Mouse (Mus musculus): ENCODE results near the gene Izumo4. TPM values are rescaled to one million over a fixed set of nuclear protein-coding genes. Genes with fewer than 3 reads are reported as not detected.

Izumo4 gene
- total RNA-seq, 4 experiments from 2014 or later: 56.6 to 73.2 (median 69.8) TPM

DNA sequence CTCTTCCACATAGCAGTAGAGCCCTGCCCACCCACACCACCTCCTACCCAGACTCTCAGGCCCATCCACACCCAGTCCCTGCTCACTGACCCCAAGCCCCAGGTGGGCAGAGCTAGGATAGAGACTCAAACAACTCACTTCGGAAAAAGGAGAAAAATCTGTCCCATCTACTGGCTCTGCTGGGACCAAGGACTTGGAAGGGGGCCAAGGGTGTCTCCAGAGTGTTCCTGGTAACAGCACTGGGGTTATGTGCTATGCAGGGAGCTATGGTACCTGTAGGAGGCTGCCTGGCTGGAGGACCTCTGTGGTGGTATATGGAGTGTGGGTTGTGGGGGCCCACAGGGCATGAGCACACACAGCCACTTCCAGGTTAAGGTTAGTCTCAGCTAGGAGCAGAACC lies 15.3 kb downstream of the Izumo4 start:
- no peak for DNase-seq (ENCODE audit: low spot score in 2 of 2)

GRCm38 (mm10) chr10:80727369-80728127 lies 25.6 kb downstream of the Izumo4 start:
- DNase-seq (ENCODE audit: low spot score in 2 of 2): no peak

GRCm38 (mm10) chr10:80732611-80733101 lies 30.7 kb downstream of the Izumo4 start:
- DNase-seq (ENCODE audit: low spot score in 2 of 2): no peak

- no peak for DNase-seq (ENCODE audit: low spot score in 2 of 2)
Measured at GRCm38 (mm10) chr10:80736731-80737130, 34.7 kb downstream of the Izumo4 start.

DNA sequence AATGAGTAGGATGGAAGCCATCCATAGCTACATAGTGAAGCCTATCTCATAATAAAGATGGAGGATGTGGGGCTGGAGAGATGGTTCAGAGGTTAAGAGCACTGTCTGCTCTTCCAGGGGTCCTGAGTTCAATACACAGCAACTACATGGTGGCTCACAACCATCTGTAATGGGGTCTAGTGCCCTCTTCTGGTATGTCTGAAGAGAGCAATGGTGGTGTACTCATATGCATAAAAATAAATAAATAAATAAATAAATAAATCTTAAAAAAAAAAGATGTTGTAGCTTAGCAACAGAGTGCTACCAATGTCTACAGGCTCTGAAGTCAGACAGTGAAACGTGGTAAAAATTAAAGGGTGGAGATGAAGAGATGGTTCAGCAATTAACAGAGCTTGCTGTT lies 36.7 kb downstream of the Izumo4 start:
- DNase-seq (ENCODE audit: low spot score in 2 of 2): no peak

GRCm38 (mm10) chr10:80741146-80741545 lies 39.2 kb downstream of the Izumo4 start:
- DNase-seq (ENCODE audit: low spot score in 2 of 2): no peak

- no peak for DNase-seq (ENCODE audit: low spot score in 2 of 2)
Measured at GRCm38 (mm10) chr10:80741634-80742179, 39.7 kb downstream of the Izumo4 start.

GRCm38 (mm10) chr10:80742180-80742978 lies 40.4 kb downstream of the Izumo4 start, which contains the start of gene Ap3d1:
Gene Ap3d1 (minus strand): TSS chr10:80742264.
- DNase-seq (ENCODE audit: low spot score in 2 of 2): peak; percentile 97 to 99

DNA sequence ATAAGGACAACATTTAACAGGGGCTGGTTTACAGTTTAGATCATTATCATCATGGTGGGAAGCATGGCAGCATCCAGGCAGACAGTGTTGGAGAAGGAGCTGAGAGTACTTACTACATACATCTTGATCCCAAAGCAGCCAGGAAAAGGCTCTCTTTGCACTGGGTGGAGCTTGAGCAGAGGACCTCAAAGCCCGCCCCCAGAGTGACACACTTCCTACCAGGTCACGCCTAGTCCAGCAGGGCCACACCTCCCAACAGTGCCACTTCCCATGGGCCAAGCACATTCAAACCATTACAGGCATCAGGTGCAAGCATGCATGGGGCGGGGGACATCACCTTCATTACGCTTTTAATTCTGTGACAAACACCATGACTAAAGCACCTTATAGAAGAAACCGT lies 42.3 kb downstream of the Izumo4 start:
- no peak for DNase-seq (ENCODE audit: low spot score in 2 of 2)

DNA sequence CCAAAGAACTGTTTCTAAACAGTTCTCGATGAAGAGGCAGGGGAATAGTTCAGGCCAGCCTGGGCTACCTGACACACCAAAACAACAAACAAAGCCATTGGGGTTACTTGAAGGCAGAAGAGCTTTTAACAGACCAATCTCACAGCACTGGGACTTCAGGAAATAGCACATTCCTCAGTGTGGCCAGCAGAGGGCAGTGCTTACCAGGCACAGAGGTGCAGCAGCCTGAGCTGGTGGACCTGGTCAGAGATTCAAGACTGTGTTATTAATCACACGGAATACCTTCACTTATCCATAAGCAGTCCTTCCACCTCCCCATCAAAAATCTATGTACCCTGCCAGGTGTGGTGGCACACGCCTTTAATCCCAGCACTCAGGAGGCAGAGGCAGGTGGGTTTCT lies 45.4 kb downstream of the Izumo4 start:
- DNase-seq (ENCODE audit: low spot score in 2 of 2): peak; percentile 58 to 76

DNA sequence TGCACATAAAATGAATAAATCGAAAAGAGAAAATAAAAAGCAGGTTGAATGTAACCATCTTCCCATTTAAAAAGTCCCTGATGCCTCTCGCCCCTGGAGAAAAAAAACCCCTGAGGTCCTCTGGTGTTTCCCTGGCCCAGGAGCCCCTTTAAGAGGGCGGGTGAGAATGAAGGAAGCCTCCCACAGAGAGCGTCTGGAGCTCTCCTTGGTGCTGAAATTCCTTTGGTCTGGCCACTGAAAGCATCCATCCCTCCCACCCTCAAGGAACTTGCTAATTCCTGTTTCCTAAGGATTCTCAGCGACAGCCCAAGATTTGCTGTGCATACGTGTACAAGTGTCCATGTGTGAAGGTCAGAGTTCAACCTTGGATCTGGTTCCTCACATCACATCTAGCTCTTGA lies 46.6 kb downstream of the Izumo4 start:
- no peak for DNase-seq (ENCODE audit: low spot score in 2 of 2)

DNA sequence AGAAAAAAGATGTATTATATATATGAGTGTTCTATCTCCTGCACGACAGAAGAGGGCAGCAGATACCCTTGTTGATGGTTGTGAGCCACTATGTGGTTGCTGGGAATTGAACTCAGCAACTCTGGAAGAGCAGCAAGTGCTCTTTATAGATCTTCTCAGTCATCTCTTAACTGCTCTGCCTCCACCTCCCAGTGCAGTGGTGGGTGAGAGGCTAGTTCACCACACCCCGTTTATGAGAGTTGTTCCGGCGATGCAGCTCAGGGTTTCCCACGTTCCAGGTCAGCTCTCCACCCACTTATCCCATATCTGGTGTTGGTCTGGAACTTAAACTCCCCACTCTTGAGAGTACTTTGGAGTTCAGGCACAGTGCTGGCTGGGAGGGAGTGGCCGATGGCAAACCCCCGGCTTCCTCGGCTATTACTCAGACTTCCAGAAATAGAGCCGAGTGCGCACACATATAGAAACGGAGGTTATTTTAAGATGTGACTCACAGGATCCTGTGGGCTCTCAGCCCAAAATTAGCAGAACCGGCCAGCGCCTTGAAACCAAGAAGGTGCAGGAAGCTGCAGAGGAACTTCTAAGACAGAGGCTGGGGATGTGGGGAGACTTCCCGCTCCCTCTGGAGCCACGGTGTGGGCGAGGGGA lies 49.3 kb downstream of the Izumo4 start:
- DNase-seq (ENCODE audit: low spot score in 2 of 2): no peak

- no peak for DNase-seq (ENCODE audit: low spot score in 2 of 2)
Measured at GRCm38 (mm10) chr10:80752079-80752625, 50.2 kb downstream of the Izumo4 start.

DNA sequence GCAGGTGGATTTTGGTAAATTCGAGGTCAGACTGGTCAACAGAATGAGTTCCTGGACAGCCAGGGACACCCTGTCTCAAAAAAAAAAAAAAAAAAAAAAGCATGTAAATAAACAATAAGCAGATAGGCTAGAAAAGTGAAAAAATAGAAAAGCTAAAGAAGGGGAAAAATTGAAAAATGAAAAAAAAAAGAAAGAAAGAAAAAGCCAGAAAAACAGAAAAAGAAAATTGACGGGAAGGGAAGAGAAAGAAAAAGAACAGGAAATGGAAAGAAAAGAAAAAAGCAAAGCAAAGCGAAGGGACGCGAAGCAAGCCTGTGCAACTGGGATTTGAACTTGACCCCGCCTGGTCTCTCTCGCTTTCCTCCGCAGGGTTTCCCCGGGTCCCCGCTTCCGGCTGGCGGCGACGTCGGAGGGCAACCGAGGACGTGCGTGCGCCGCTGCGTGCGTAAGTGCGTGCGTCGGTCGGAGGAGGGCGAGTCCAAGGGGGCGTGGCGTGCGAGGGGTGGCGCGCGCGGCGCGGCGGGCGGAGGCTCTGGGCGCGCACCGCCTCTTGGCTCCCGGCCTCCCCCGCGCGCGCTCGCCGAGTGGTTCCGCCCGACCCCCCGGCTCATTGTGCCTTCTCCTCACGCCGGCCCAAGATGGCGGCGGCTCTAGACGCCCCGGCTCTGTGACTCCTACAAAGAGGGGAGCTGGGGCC lies 52.8 kb downstream of the Izumo4 start, which contains the start of gene Dot1l:
Dot1l (plus strand) TSS at position 613 of the 697 bp plus-strand sequence.
- DNase-seq (ENCODE audit: low spot score in 2 of 2): peak; percentile 93 to 97

Other genes starting within 250 kb of the Izumo4 start
- gene Onecut3, start 207.3 kb upstream of the Izumo4 start, total RNA-seq (2022): under 1 TPM in 1 of 4 experiments, not detected in 3; 0.06 TPM
- gene Atp8b3, start 163.1 kb upstream of the Izumo4 start, total RNA-seq (2022): 1 to 10 TPM in 1 of 4 experiments, under 1 TPM in 3; 0.11 to 1.2 (median 0.17) TPM
- 10 to 100 TPM; 45.3 to 53.2 (median 49.5) TPM for gene Rexo1, start 140.6 kb upstream of the Izumo4 start, total RNA-seq (2022)
- gene Klf16, start 124.9 kb upstream of the Izumo4 start, total RNA-seq (2022): 10 to 100 TPM; 47.5 to 51.9 (median 49.3) TPM
- 100 to 1,000 TPM; 144 to 155 (median 147) TPM for gene Abhd17a, start 111.8 kb upstream of the Izumo4 start, total RNA-seq (2022)
- 10 to 100 TPM; 39.3 to 58.6 (median 42.8) TPM for gene Scamp4, start 99.3 kb upstream of the Izumo4 start, total RNA-seq (2022)
- gene Adat3, start 99.3 kb upstream of the Izumo4 start, total RNA-seq (2022): 1 to 10 TPM; 2.0 to 5.0 (median 3.0) TPM
- gene Gm49322, start 96.2 kb upstream of the Izumo4 start, total RNA-seq (2022): 1 to 10 TPM; 3.0 to 5.4 (median 3.7) TPM
- 100 to 1,000 TPM; 190 to 230 (median 201) TPM for gene Csnk1g2, start 79.3 kb upstream of the Izumo4 start, total RNA-seq (2022)
- gene Btbd2, start 45.1 kb upstream of the Izumo4 start, total RNA-seq (2022): 100 to 1,000 TPM in 2 of 4 experiments, 10 to 100 TPM in 2; 92.1 to 103 (median 97.9) TPM
- 10 to 100 TPM; 41.9 to 50.0 (median 45.1) TPM for gene Mknk2, start 24.1 kb upstream of the Izumo4 start, total RNA-seq (2022)
- 10 to 100 TPM; 13.8 to 18.0 (median 15.0) TPM for gene Mob3a, start 207 bp upstream of the Izumo4 start, total RNA-seq (2022)
- 100 to 1,000 TPM; 136 to 163 (median 147) TPM for gene Ap3d1, start 40.1 kb downstream of the Izumo4 start, total RNA-seq (2022)
- 10 to 100 TPM; 43.7 to 56.4 (median 51.3) TPM for gene Dot1l, start 53.0 kb downstream of the Izumo4 start, total RNA-seq (2022)
- gene Sf3a2, start 96.0 kb downstream of the Izumo4 start, total RNA-seq (2022): 10 to 100 TPM; 43.3 to 60.0 (median 50.2) TPM
- 10 to 100 TPM; 61.4 to 75.8 (median 70.7) TPM for gene Plekhj1, start 96.4 kb downstream of the Izumo4 start, total RNA-seq (2022)
- gene Amh, start 103.1 kb downstream of the Izumo4 start, total RNA-seq (2022): 1 to 10 TPM; 2.4 to 4.0 (median 3.0) TPM
- 1 to 10 TPM in 3 of 4 experiments, under 1 TPM in 1; 0.91 to 4.7 (median 2.7) TPM for gene Jsrp1, start 111.3 kb downstream of the Izumo4 start, total RNA-seq (2022)
- gene Oaz1, start 124.5 kb downstream of the Izumo4 start, total RNA-seq (2022): 100 to 1,000 TPM; 475 to 520 (median 506) TPM
- 10 to 100 TPM; 33.4 to 44.0 (median 40.3) TPM for gene Lingo3, start 141.9 kb downstream of the Izumo4 start, total RNA-seq (2022)
- 10 to 100 TPM; 42.1 to 61.3 (median 57.5) TPM for gene Lsm7, start 153.0 kb downstream of the Izumo4 start, total RNA-seq (2022)
- gene Sppl2b, start 153.1 kb downstream of the Izumo4 start, total RNA-seq (2022): 10 to 100 TPM; 53.9 to 68.2 (median 59.3) TPM
- gene Tmprss9, start 169.7 kb downstream of the Izumo4 start, total RNA-seq (2022): under 1 TPM; 0.35 to 0.66 (median 0.46) TPM
- 100 to 1,000 TPM; 112 to 139 (median 124) TPM for gene Timm13, start 198.8 kb downstream of the Izumo4 start, total RNA-seq (2022)
- gene Lmnb2, start 216.1 kb downstream of the Izumo4 start, total RNA-seq (2022): 10 to 100 TPM; 17.2 to 22.9 (median 19.9) TPM
- 10 to 100 TPM; 17.4 to 22.9 (median 20.2) TPM for gene Gadd45b, start 227.9 kb downstream of the Izumo4 start, total RNA-seq (2022)